Mouse (Mus musculus) ES-E14 (cell line): ENCODE measurements at regions not wholly inside any gene's neighbourhood (a gene's known extent, or its start where the extent isn't known, plus 50 kb on each side); places are given as distances from the start of the nearest gene placed in this dataset.

ENCODE experiments used
- CHD2 ChIP-seq: IDR thresholded peaks from 2 replicates; pipeline ENCODE4 v1.6.1; 2014; ENCODE audit warnings: mild to moderate bottlenecking, low read depth, low read length, inconsistent platforms
- HCFC1 ChIP-seq: IDR thresholded peaks from 2 replicates; pipeline ENCODE4 v1.6.1; 2012; ENCODE audit warnings: low read length, inconsistent platforms, borderline replicate concordance; ENCODE audit not compliant: insufficient read depth
- MAFK ChIP-seq: IDR thresholded peaks from 2 replicates; pipeline ENCODE4 v1.6.1; 2014; ENCODE audit warnings: mild to moderate bottlenecking, low read depth, low read length, inconsistent platforms; ENCODE audit not compliant: insufficient read depth
- ZC3H11A ChIP-seq: IDR thresholded peaks from 2 replicates; pipeline ENCODE4 v1.6.1; 2012; ENCODE audit warnings: low read depth, mild to moderate bottlenecking, inconsistent platforms, low read length, borderline replicate concordance
- ZNF384 ChIP-seq: IDR thresholded peaks from 2 replicates; pipeline ENCODE4 v1.6.1; 2012; ENCODE audit warnings: low read depth, low read length, inconsistent platforms

- TF ChIP-seq HCFC1 = no peak
- TF ChIP-seq ZC3H11A = no peak
- TF ChIP-seq MAFK = no peak
- no peak for TF ChIP-seq ZNF384
- TF ChIP-seq CHD2 = no peak
Measured at GRCm38 (mm10) chr13:40649096-40650035, 88.8 kb downstream of the Tfap2a start.
